Mouse (Mus musculus): ENCODE measurements around the gene Fnip1.

DNA sequence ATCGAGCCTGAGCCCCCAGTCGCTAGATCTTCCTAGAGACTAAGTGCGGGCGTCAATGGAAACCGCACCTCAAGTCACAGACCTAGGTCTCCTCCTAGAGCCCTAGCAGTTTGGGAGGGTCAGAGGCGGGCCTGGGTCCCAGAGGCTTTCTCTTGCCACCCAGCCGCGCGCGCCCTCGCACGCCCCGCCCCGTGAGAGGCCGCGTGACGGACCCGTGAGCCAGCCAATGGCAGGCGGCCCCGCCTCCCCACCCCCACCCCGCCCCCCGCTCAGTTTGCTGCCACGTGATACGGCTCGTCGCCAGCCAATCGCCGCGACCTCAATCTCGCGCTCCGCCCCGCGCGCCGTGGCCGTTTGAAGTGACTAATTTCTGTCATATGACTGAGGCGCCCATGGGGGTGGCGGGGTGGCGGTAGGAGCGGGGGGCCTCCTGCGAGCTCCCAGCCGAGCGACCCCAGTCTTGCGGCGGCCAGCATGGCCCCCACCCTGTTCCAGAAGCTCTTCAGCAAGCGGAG lies at the start of gene Fnip1:
- TF ChIP-seq CTCF (IDR thresholded peaks at IDR 0.05; ENCODE audit: insufficient read depth, low read length), result no peak
- TF ChIP-seq POLR2A (IDR thresholded peaks at IDR 0.05; ENCODE audit: borderline replicate concordance, extremely low read depth, low read depth, low read length), result peak; percentile 69; the same call in 1 of the 2 replicates
